Mouse (Mus musculus): ENCODE measurements around the gene Zfx.

- TF ChIP-seq MAX (IDR thresholded peaks at IDR 0.05; ENCODE audit: low read depth) (no peak), USF1 (IDR thresholded peaks at IDR 0.05; ENCODE audit: low read depth) (no peak), POLR2A (IDR thresholded peaks at IDR 0.05; ENCODE audit: insufficient read length, low read depth) (no peak), POLR2AphosphoS2 (IDR thresholded peaks at IDR 0.05; ENCODE audit: insufficient read length, low read depth) (no peak), TCF3 (IDR thresholded peaks at IDR 0.05; ENCODE audit: insufficient read length, low read depth) (no peak), CEBPB (IDR thresholded peaks at IDR 0.05; ENCODE audit: insufficient read depth, poor library complexity, severe bottlenecking) (no peak), E2F4 (IDR thresholded peaks at IDR 0.05; ENCODE audit: insufficient read depth) (no peak)
These were observed 818 bp downstream of the Zfx start for GRCm38 (mm10) chrX:94122709-94123058.
